Mouse (Mus musculus) stomach, postnatal 0 days (tissue): ENCODE measurements around the gene Borcs7.

Source experiments
- CTCF ChIP-seq: IDR thresholded peaks from 2 replicates; pipeline ENCODE4 v1.5.1; 2016; ENCODE audit warnings: antibody characterized with exemption, low read depth, mild to moderate bottlenecking, moderate library complexity
- EP300 ChIP-seq: optimal IDR thresholded peaks from 2 replicates; pipeline ENCODE3; 2016; ENCODE audit warnings: antibody characterized with exemption

DNA sequence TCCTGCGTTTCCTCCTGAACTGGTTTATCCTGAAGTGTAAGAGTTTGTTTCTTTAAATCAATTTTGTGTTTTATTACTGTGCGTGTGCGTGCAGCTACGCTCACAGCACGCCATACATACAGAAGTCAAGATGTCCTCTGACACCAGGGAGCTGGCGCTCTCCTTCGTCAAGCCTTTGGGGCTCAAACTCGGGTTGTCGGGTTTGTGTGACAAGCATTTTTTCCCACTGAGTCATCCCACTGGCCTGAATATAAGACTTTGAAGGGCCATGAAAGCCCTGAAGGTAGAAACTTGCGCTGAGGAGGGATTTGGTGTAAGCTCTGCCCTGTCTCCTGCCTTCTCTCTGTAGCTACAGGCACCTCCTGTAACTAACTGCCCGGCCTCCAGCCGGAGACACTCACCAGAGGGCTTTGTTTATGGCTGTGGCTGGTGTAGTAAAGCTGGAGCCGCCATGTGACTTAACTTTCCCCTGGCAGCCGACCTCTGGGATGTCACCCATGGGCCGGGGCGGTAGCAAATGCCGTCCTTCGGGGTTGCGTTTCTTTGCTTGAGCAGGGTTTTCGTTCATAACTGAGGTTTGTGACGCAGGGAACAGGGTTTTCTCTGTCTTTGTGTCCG, 47.5 kb upstream of the Borcs7 start:
- TF ChIP-seq CTCF: peak; percentile 31; the same call in 1 of the 2 replicates
- TF ChIP-seq EP300: peak; percentile 57
